Mouse (Mus musculus) erythroid progenitor cell, adult 5-6 weeks (primary cell): Measurements from ENCODE around the gene Efna2. TPM values are rescaled to one million over a fixed set of nuclear protein-coding genes. Genes with fewer than 3 reads are reported as not detected.

Source experiments
- ATAC-seq: replicated peaks from 2 replicates; pipeline ENCODE4 v1.8.0; 2016; ENCODE audit warnings: moderate number of reproducible peaks, mild to moderate bottlenecking, moderate TSS enrichment, inconsistent platforms; ENCODE audit not compliant: poor library complexity, low FRiP score, severe bottlenecking
- total RNA-seq, 2 experiments: library from RNA; stranded (forward) in 1 of 2; stranded (reverse) in 1 of 2; fragments of 150-400 nt in 1 of 2; fragments of 186-747, 209-891 nt in 1 of 2; gene quantifications; 2 replicates each; pipeline versions ENCODE4 v1.2.3 to v1.2.4; 2015 to 2017; ENCODE audit warnings: low replicate concordance in 2 of 2

Gene Efna2
- total RNA-seq, 2 experiments from 2014 or later: not detected

- ATAC-seq: no peak
Measured at GRCm38 (mm10) chr10:80152873-80153260, 26.4 kb upstream of the Efna2 start.

GRCm38 (mm10) chr10:80153713-80154112, 25.6 kb upstream of the Efna2 start:
- no peak for ATAC-seq

- ATAC-seq: no peak
Measured at GRCm38 (mm10) chr10:80154384-80154783, 24.9 kb upstream of the Efna2 start.

- ATAC-seq: no peak
Measured at GRCm38 (mm10) chr10:80155277-80155676, 24.0 kb upstream of the Efna2 start.

GRCm38 (mm10) chr10:80156002-80156751, 23.1 kb upstream of the Efna2 start:
- ATAC-seq: no peak

- ATAC-seq: no peak
Measured at GRCm38 (mm10) chr10:80156752-80157053, 22.6 kb upstream of the Efna2 start.

- ATAC-seq: no peak
Measured at GRCm38 (mm10) chr10:80157141-80157929, 21.9 kb upstream of the Efna2 start.

GRCm38 (mm10) chr10:80158307-80158986, 20.8 kb upstream of the Efna2 start:
- ATAC-seq: no peak

GRCm38 (mm10) chr10:80159021-80159560, 20.2 kb upstream of the Efna2 start:
- ATAC-seq: peak; percentile 11

- ATAC-seq: peak; percentile 88
Measured at GRCm38 (mm10) chr10:80159561-80160454, 19.5 kb upstream of the Efna2 start.

GRCm38 (mm10) chr10:80160455-80161371, 18.6 kb upstream of the Efna2 start:
- peak; percentile 23; the same call in 1 of the 2 replicates for ATAC-seq

- no peak for ATAC-seq
Measured at GRCm38 (mm10) chr10:80161522-80162242, 17.6 kb upstream of the Efna2 start.

GRCm38 (mm10) chr10:80162243-80162608, 17.1 kb upstream of the Efna2 start:
- ATAC-seq: no peak

- no peak for ATAC-seq
Measured at GRCm38 (mm10) chr10:80162716-80163299, 16.5 kb upstream of the Efna2 start.

- ATAC-seq: no peak
Measured at GRCm38 (mm10) chr10:80163721-80164120, 15.6 kb upstream of the Efna2 start.

- no peak for ATAC-seq
Measured at GRCm38 (mm10) chr10:80164161-80164997, 14.9 kb upstream of the Efna2 start.

GRCm38 (mm10) chr10:80164998-80165344, 14.3 kb upstream of the Efna2 start:
- peak; percentile 67 for ATAC-seq
